Mouse (Mus musculus) urinary bladder, postnatal 4 days (tissue): ENCODE measurements around the gene Spg7.
"Not testable (repeated sequence)": the region's sequence is repeated elsewhere in the genome, so short reads cannot be mapped to it uniquely, and the experiment has no call there.

Source experiments
- DNase-seq, 2 experiments: peaks; one replicate each; pipeline ENCODE4 v3.0.0; 2021 to 2022; ENCODE audit warnings: low spot score in 2 of 2

Spg7 gene

GRCm38 (mm10) chr8:123062721-123063120 is at the start of gene Spg7:
Gene Spg7, plus strand, starts transcription at chr8:123062942.
- DNase-seq = no peak

- no peak for DNase-seq
These were observed 48.3 kb upstream of the Spg7 start for GRCm38 (mm10) chr8:123014429-123014828.

GRCm38 (mm10) chr8:123015074-123015473 is 47.7 kb upstream of the Spg7 start:
- DNase-seq = no peak

GRCm38 (mm10) chr8:123017143-123017542 is 45.6 kb upstream of the Spg7 start:
- DNase-seq = no peak

GRCm38 (mm10) chr8:123018484-123019164 is 44.1 kb upstream of the Spg7 start:
- no peak for DNase-seq

GRCm38 (mm10) chr8:123020084-123020483 is 42.7 kb upstream of the Spg7 start:
- no peak for DNase-seq

GRCm38 (mm10) chr8:123020859-123021258 is 41.9 kb upstream of the Spg7 start:
- no peak for DNase-seq

- no peak for DNase-seq
These were observed 41.5 kb upstream of the Spg7 start for GRCm38 (mm10) chr8:123021259-123021658.

- DNase-seq = no peak
These were observed 40.0 kb upstream of the Spg7 start for GRCm38 (mm10) chr8:123022727-123023126.

- no peak for DNase-seq
These were observed 38.5 kb upstream of the Spg7 start for GRCm38 (mm10) chr8:123024226-123024625.

GRCm38 (mm10) chr8:123025951-123026351 is 36.8 kb upstream of the Spg7 start:
- DNase-seq = no peak

- no peak for DNase-seq
These were observed 35.0 kb upstream of the Spg7 start for GRCm38 (mm10) chr8:123027786-123028185.

GRCm38 (mm10) chr8:123030091-123030490 is 32.7 kb upstream of the Spg7 start:
- not testable (repeated sequence) for DNase-seq

GRCm38 (mm10) chr8:123031321-123031978 is 31.3 kb upstream of the Spg7 start:
- no peak for DNase-seq

- no peak for DNase-seq
These were observed 30.0 kb upstream of the Spg7 start for GRCm38 (mm10) chr8:123032730-123033129.

- no peak for DNase-seq
These were observed 29.3 kb upstream of the Spg7 start for GRCm38 (mm10) chr8:123033431-123033830.

- DNase-seq = no peak
These were observed 28.6 kb upstream of the Spg7 start for GRCm38 (mm10) chr8:123034171-123034570.

GRCm38 (mm10) chr8:123036956-123037355 is 25.8 kb upstream of the Spg7 start:
- DNase-seq = no peak

- DNase-seq = no peak
These were observed 25.3 kb upstream of the Spg7 start for GRCm38 (mm10) chr8:123037487-123037886.

GRCm38 (mm10) chr8:123038351-123038750 is 24.4 kb upstream of the Spg7 start:
- DNase-seq = no peak

GRCm38 (mm10) chr8:123039376-123040109 is 23.2 kb upstream of the Spg7 start:
- no peak for DNase-seq

GRCm38 (mm10) chr8:123040110-123040650 is 22.6 kb upstream of the Spg7 start:
- no peak for DNase-seq
